Comparison of ENCODE assay signal across 8 mouse cellular contexts in the genomic region with DNA sequence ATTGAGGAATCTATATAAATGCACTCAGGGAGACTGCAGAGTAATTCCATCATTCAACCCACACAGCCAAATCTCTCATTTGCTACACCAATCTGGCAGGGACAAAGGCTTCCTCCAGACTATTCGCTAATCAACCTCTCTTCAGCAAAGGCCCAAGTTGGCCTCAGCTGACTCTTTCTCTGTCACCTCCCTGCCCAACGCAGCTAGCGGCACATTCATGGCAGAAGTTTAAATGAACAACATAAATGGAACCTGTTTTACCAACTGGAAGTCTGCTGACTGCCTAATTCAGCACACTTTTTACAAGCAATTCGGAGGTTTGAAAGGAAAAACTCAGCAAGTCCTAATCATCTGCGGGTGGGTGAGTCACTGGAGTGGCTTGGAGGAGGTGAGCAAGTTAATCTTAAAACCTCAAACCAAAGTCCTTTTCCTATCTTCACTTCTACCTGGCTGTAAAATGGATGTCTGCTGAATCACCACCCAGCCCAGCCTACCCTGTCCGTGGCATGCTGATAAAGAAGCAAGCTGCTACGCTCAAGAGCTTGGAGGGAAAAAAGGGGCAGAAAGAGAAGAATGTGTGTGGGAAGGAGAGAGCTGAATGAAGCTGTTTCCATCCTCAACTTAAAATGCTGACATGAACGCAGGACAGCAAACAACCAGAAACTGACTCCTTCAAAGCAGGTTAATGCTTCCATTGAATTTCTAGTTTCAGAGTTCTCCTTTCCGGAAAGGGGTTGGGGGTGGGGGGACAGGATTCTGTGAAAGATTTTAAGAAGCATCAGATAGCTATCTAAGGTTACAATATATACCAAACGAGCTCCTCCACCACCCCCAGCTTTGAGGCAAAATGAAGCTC.
DNase-seq lines count a peak whose midpoint lies in the region; ATAC-seq and TF ChIP-seq lines count a peak whose summit lies in the region.

No protein-coding gene starts in this region.

- H3K27ac ChIP-seq in hindbrain, embryonic 12.5 days = peak overlapping the region; percentile 88
- peak overlapping the region; percentile 70; the same call in 1 of the 2 replicates for H3K27ac ChIP-seq in limb, embryonic 14.5 days (replicated peaks; ENCODE audit: low read depth, low read length)
- H3K27ac ChIP-seq in stomach, embryonic 15.5 days = peak overlapping the region; percentile 78

- H3K9ac ChIP-seq in hindbrain, embryonic 12.5 days = peak overlapping the region; percentile 58
- H3K9ac ChIP-seq in limb, embryonic 14.5 days (ENCODE audit: low read depth, low read length, severe bottlenecking) = peak overlapping the region; percentile 36
- H3K9ac ChIP-seq in stomach, embryonic 15.5 days = no peak overlapping the region

- no peaks in the 10 kb centered on the region for H3K27me3 ChIP-seq in hindbrain, embryonic 12.5 days
- H3K27me3 ChIP-seq in limb, embryonic 14.5 days (ENCODE audit: control insufficient read depth, insufficient read depth, low read length) = no peaks in the 10 kb centered on the region
- no peaks in the 10 kb centered on the region for H3K27me3 ChIP-seq in stomach, embryonic 15.5 days (replicated peaks)

- no peak for TF ChIP-seq POLR2A in limb, embryonic 14.5 days (IDR thresholded peaks at IDR 0.05; ENCODE audit: borderline replicate concordance, extremely low read depth, insufficient read depth, insufficient read length)

- peak; percentile 61 for ATAC-seq in hindbrain, embryonic 12.5 days (ENCODE audit: low FRiP score)
- ATAC-seq in limb, embryonic 14.5 days (ENCODE audit: low FRiP score, low read depth) = no peak
- ATAC-seq in stomach, embryonic 15.5 days (ENCODE audit: insufficient read depth, low FRiP score, low read depth) = peak; percentile 76; the same call in 1 of the 2 replicates
- no peak for ATAC-seq in inflammation-experienced regulatory T-cells, adult 6 months

- no peaks in the 10 kb centered on the region for H3K4me1 ChIP-seq in hindbrain, embryonic 12.5 days
- H3K4me1 ChIP-seq in limb, embryonic 14.5 days (ENCODE audit: control insufficient read depth, insufficient read depth, low read length) = no peaks in the 10 kb centered on the region
- no peaks in the 10 kb centered on the region for H3K4me1 ChIP-seq in stomach, embryonic 15.5 days

- H3K4me2 ChIP-seq in hindbrain, embryonic 12.5 days (replicated peaks) = peak overlapping the region; percentile 49
- H3K4me2 ChIP-seq in limb, embryonic 14.5 days (replicated peaks; ENCODE audit: low read depth, low read length, severe bottlenecking) = peak overlapping the region; percentile 49
- H3K4me2 ChIP-seq in stomach, embryonic 15.5 days = peak overlapping the region; percentile 53

- WGBS in hindbrain, embryonic 12.5 days = 37% methylated on average over 10 of the region's 10 CpGs
- WGBS in limb, embryonic 14.5 days = 35% methylated on average over 10 of the region's 10 CpGs
- WGBS in stomach, embryonic 15.5 days = 29% methylated on average over 10 of the region's 10 CpGs

- H3K9me3 ChIP-seq in hindbrain, embryonic 12.5 days (replicated peaks) = no peaks in the 10 kb centered on the region
- H3K9me3 ChIP-seq in limb, embryonic 14.5 days (ENCODE audit: control insufficient read depth, low read length) = no peaks in the 10 kb centered on the region
- H3K9me3 ChIP-seq in stomach, embryonic 15.5 days = no peaks in the 10 kb centered on the region

- no peaks in the 10 kb centered on the region for H3K36me3 ChIP-seq in hindbrain, embryonic 12.5 days
- H3K36me3 ChIP-seq in limb, embryonic 14.5 days (ENCODE audit: control insufficient read depth, insufficient read depth, low read length) = no peaks in the 10 kb centered on the region
- H3K36me3 ChIP-seq in stomach, embryonic 15.5 days = no peaks in the 10 kb centered on the region

- H3K4me3 ChIP-seq in hindbrain, embryonic 12.5 days = peak overlapping the region; percentile 37
- peak overlapping the region; percentile 36 for H3K4me3 ChIP-seq in limb, embryonic 14.5 days (replicated peaks; ENCODE audit: low read length)
- H3K4me3 ChIP-seq in stomach, embryonic 15.5 days (replicated peaks) = peak overlapping the region; percentile 37

- DNase-seq in adrenal gland, postnatal 25 days = peak; percentile 1
- no peak for DNase-seq in adrenal gland, postnatal 4 days (ENCODE audit: low spot score in 2 of 2)
- peak; percentile 3 to 16 for DNase-seq in right cerebral cortex, adult 2 months (ENCODE audit: low spot score in 2 of 2)
- DNase-seq in right cerebral cortex, postnatal 36 days (ENCODE audit: low spot score in 2 of 2) = no peak
- DNase-seq in limb, embryonic 14.5 days (ENCODE audit: low spot score) = no peak

Comparison
In these comparisons a context has a peak if more than half of its experiments do, and no peak if none do; other contexts are left out.
1. DNase-seq: peak in adrenal gland, postnatal 25 days (single experiment) and right cerebral cortex, adult 2 months (2 of 2); none in adrenal gland, postnatal 4 days (0 of 2), right cerebral cortex, postnatal 36 days (0 of 2) and limb, embryonic 14.5 days (single experiment).
2. ATAC-seq: peak in hindbrain, embryonic 12.5 days (single experiment) and stomach, embryonic 15.5 days (single experiment); none in limb, embryonic 14.5 days (single experiment) and inflammation-experienced regulatory T-cells, adult 6 months (single experiment).
3. Peak in every context shown above with its lines, with median percentiles within 50 percentile points of each other: H3K27ac ChIP-seq, H3K4me2 ChIP-seq and H3K4me3 ChIP-seq.